ENCODE assay signal across 11 mouse cellular contexts in genomic region chr9:36885237-36885636, GRCm38 (mm10).
DNase-seq lines count a peak whose midpoint lies in the region; ATAC-seq and TF ChIP-seq lines count a peak whose summit lies in the region.
"Had no signal": no experiment of that assay in that cellular context is flagged by ENCODE, and none has a peak within 500 bp of the region (broad histone marks: within the 10 kb centered on the region; RNA-seq: fewer than 3 reads in every experiment).

No protein-coding gene starts in this region.

- peaks cover 16% of the 10 kb centered on the region for H3K27me3 ChIP-seq in Patski
- H3K27me3 ChIP-seq: heart, embryonic 15.5 days; liver, embryonic 15.5 days had no signal

- ATAC-seq in Patski: no peak

- POLR2A ChIA-PET in Patski (lab: Charles Lee): no interaction called here

- intact Hi-C loops in gastrocnemius, postnatal 14 days (cut with DNase I; ENCODE audit: low total_unique reads): loop anchor here (10.0 kb wide), 1 partner anchor 90 kb away; the partner anchor contains the start of gene Ei24

- TF ChIP-seq CTCF in Patski (IDR thresholded peaks at IDR 0.05): peak; percentile 60

- DNase-seq in gastrocnemius, adult 18-20 months (ENCODE audit: low spot score): peak; percentile 46
- DNase-seq in gastrocnemius, postnatal 14 days: no peak
- DNase-seq in 3134 (ENCODE audit: extremely low read depth, insufficient read length, low spot score): peak; percentile 21
- no peak for DNase-seq in Patski (ENCODE audit: low read depth, low spot score)
- peak; percentile 9 for DNase-seq in kidney, postnatal 14 days
- DNase-seq in frontal cortex, postnatal 36 days (ENCODE audit: low spot score in 2 of 2): no peak
- DNase-seq in Muller cell, postnatal 12 days (ENCODE audit: inconsistent ontology term): no peak
- DNase-seq in left cerebral cortex, adult 11 months (ENCODE audit: low spot score): no peak
- DNase-seq: right cerebral cortex, postnatal 14 days had no signal

- in situ Hi-C loops in Patski (cut with MboI; ENCODE audit: low pct_unique_long_range_greater_than_20kb): no loop called here

- CTCF ChIA-PET in Patski (lab: Charles Lee): no interaction called here

Comparison
In these comparisons a context has a peak if more than half of its experiments do, and no peak if none do; other contexts are left out.
1. DNase-seq: peak in gastrocnemius, adult 18-20 months (single experiment), 3134 (single experiment) and kidney, postnatal 14 days (single experiment); none in gastrocnemius, postnatal 14 days (single experiment), Patski (single experiment), frontal cortex, postnatal 36 days (0 of 2), Muller cell, postnatal 12 days (single experiment) and left cerebral cortex, adult 11 months (single experiment).